Mouse (Mus musculus): ENCODE measurements at regions not wholly inside any gene's neighbourhood (a gene's known extent, or its start where the extent isn't known, plus 50 kb on each side); places are given as distances from the start of the nearest gene placed in this dataset.

DNA sequence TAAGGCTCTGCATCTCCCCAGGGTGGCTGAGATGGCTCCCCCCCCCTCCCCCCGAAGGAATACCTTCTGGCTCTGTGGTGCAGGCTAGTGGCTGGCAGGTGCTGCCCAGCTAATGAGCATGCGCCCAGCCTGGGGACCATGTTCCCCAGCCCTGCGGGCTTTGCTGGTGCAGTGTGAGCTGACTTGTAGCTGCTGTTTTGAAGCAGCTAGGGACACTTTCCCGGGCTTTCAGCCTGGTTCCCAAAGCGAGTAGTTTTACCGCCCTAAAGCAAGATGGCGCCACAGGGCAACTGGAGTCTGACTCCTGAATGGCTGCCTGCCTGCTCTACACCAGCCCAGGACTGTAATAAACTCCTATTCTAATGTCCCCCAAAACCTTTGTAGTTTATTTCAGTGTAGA, 71.6 kb upstream of the Fam13c start:
- H3K27me3 ChIP-seq (ENCODE audit: control insufficient read depth, insufficient read depth, low read length), result no peaks in the 10 kb centered on the region
- H3K4me1 ChIP-seq (ENCODE audit: control insufficient read depth, insufficient read depth, low read length), result no peaks in the 10 kb centered on the region
- TF ChIP-seq CTCF (IDR thresholded peaks at IDR 0.05; ENCODE audit: borderline replicate concordance, insufficient read depth, low read depth, low read length) (peak; percentile 84), POLR2A (IDR thresholded peaks at IDR 0.05; ENCODE audit: borderline replicate concordance, insufficient read depth, low read length) (no peak)
- peak; percentile 63 to 64 for DNase-seq
- H3K27ac ChIP-seq (ENCODE audit: insufficient read depth, low read length), result no peak overlapping the region
- H3K4me3 ChIP-seq (replicated peaks; ENCODE audit: insufficient read depth, low read depth, low read length), result no peak overlapping the region
- WGBS, result 12% methylated on average over 7 of the region's 7 CpGs

DNA sequence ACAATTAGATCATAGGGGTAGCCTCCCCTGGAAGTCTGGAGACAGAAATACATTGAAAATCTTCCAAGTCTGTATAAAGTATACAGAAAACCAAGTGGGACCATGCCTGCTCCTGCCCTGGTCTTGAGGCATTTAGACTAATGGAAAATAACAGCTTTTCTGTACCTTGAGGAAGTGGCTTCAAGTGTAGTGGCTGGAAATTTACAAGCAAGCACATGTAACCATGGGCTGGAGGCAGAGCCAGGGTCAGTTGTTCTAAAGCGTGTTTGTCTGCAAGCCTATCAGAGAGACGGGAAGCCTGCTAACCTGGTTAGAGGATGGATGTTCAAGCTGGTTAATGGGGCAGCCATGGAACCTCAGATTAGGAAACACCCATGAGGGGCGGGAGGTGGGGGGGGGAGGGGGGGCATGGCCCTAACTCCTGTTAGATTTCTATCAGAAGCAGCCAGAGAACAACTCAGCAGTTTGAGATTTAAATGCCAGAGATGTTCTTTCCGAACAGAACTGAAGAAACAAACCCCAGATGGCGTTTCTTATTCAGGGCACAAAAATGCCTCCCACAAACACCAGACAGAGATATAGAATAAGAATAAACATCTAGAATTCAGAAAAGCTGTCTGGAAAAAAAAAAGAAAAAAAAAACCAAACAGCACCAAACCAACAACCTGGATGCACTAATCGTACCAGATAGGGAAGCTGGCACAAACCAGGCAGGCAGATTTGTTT, 67.7 kb upstream of the Fam13c start:
- DNase-seq, result no peak
- Histone ChIP-seq H3K4me3 (replicated peaks; ENCODE audit: insufficient read depth, low read depth, low read length) (no peak overlapping the region), H3K27ac (ENCODE audit: insufficient read depth, low read length) (no peak overlapping the region), H3K27me3 (ENCODE audit: control insufficient read depth, insufficient read depth, low read length) (no peaks in the 10 kb centered on the region), H3K4me1 (ENCODE audit: control insufficient read depth, insufficient read depth, low read length) (no peaks in the 10 kb centered on the region)
- WGBS, result 74% methylated on average over 6 of the region's 6 CpGs
- TF ChIP-seq POLR2A (IDR thresholded peaks at IDR 0.05; ENCODE audit: borderline replicate concordance, insufficient read depth, low read length) (no peak), CTCF (IDR thresholded peaks at IDR 0.05; ENCODE audit: borderline replicate concordance, insufficient read depth, low read depth, low read length) (no peak)

DNA sequence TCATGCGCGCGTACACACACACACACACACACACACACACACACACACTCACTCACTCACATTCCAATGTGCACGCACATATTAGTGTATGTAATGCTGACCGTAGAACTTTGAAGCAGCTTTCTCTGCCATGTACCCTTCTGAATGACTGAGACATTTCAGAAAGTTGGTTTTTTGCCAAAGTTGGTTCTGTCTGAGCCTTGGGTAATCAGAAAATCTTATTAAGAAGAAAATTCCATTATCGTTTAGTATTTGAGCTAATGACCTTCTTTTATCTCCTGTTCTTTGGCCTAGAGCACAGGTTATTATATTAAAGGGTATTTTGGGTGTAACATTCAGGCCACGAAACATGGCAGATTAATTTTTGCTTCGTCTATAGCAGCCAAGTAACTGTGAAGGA, 67.1 kb upstream of the Fam13c start:
- no peaks in the 10 kb centered on the region for H3K4me1 ChIP-seq (ENCODE audit: control insufficient read depth, insufficient read depth, low read length)
- no peaks in the 10 kb centered on the region for H3K27me3 ChIP-seq (ENCODE audit: control insufficient read depth, insufficient read depth, low read length)
- H3K27ac ChIP-seq (ENCODE audit: insufficient read depth, low read length), result no peak overlapping the region
- TF ChIP-seq CTCF (IDR thresholded peaks at IDR 0.05; ENCODE audit: borderline replicate concordance, insufficient read depth, low read depth, low read length) (no peak), POLR2A (IDR thresholded peaks at IDR 0.05; ENCODE audit: borderline replicate concordance, insufficient read depth, low read length) (no peak)
- no peak overlapping the region for H3K4me3 ChIP-seq (replicated peaks; ENCODE audit: insufficient read depth, low read depth, low read length)
- 85% methylated on average over 8 of the region's 8 CpGs for whole genome bisulfite sequencing
- DNase-seq, result no peak

DNA sequence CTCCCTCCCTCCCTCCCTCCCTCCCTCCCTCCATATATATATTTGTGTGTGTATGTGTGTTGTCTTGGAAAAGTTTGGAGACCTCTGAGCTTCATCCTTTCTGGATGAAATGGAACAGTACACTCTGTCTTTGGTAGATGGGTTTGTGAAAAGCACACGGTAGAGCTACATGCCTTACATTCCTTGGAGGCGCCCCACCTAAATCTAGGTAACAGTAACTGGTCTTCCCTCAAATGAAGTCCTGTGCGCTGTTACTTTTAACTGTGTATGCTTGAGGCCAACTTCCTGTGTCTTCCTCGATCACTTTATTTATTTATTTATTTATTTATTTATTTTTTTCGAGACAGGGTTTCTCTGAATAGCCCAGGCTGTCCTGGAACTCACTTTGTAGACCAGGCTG, 66.4 kb upstream of the Fam13c start:
- WGBS, result 90% methylated on average over 5 of the region's 5 CpGs
- no peak for TF ChIP-seq POLR2A (IDR thresholded peaks at IDR 0.05; ENCODE audit: borderline replicate concordance, insufficient read depth, low read length)
- TF ChIP-seq CTCF (IDR thresholded peaks at IDR 0.05; ENCODE audit: borderline replicate concordance, insufficient read depth, low read depth, low read length), result no peak
- H3K27me3 ChIP-seq (ENCODE audit: control insufficient read depth, insufficient read depth, low read length), result no peaks in the 10 kb centered on the region
- no peaks in the 10 kb centered on the region for H3K4me1 ChIP-seq (ENCODE audit: control insufficient read depth, insufficient read depth, low read length)
- no peak overlapping the region for H3K27ac ChIP-seq (ENCODE audit: insufficient read depth, low read length)
- no peak for DNase-seq
- H3K4me3 ChIP-seq (replicated peaks; ENCODE audit: insufficient read depth, low read depth, low read length), result no peak overlapping the region

DNA sequence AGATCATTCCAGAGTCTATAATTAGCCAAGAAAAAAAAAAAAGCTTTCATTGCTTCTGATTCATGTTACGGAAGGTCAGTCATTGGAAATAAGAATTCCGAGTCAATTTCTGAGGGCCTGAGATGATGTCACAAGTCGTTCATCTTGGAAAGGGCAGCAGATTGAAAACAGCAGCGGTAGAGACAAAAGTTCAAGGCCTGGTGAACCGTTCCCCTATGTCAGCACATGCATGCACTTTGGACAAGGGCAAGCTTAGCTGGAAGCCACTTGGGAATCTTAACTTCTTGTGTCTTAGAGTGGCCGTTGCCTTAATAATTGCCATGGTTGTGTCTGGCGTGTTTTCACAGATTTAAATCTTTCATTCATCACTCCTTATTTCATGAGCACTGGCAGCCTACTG, 65.6 kb upstream of the Fam13c start:
- 80% methylated on average over 7 of the region's 7 CpGs for WGBS

DNA sequence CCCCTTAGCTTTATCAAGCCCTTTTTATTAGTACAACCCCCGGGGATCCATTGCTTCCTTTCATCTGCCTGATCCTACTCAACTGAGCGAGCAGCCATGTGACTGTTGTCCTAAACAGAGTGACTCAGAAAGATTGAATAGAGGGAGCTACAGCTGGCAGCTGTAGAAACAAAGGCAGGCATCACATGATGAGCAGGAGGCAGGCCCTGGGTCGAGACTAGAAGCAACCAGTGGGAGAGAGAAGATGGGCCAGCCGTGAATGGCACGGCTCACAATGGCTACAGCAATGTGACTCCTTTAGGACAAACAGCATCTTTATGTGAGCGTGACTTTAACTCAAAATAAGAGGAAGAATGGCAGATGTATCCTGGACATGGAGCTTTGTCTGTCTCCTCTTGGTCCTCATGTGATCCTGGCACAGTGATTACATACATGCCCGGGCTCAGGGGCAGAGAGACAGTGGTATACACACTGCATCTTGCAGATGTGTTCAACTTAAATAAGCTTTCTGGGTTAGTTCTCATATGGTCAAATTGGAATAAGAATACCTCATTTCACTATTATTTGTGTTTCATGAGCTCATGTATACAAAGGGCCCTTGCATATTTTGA, 60.1 kb upstream of the Fam13c start:
- whole genome bisulfite sequencing, result 26% methylated on average over 7 of the region's 7 CpGs
- no peaks in the 10 kb centered on the region for H3K27me3 ChIP-seq (ENCODE audit: control insufficient read depth, insufficient read depth, low read length)
- H3K4me3 ChIP-seq (replicated peaks; ENCODE audit: insufficient read depth, low read depth, low read length), result no peak overlapping the region
- DNase-seq, result peak in 1 of 2 experiments; percentile 11
- TF ChIP-seq POLR2A (IDR thresholded peaks at IDR 0.05; ENCODE audit: borderline replicate concordance, insufficient read depth, low read length), result no peak
- no peak for TF ChIP-seq CTCF (IDR thresholded peaks at IDR 0.05; ENCODE audit: borderline replicate concordance, insufficient read depth, low read depth, low read length)
- H3K4me1 ChIP-seq (ENCODE audit: control insufficient read depth, insufficient read depth, low read length), result no peaks in the 10 kb centered on the region
- peak overlapping the region; percentile 27; the same call in 1 of the 2 replicates for H3K27ac ChIP-seq (ENCODE audit: insufficient read depth, low read length)

More for the DNA sequence above, 65.6 kb upstream of the Fam13c start:
- Histone ChIP-seq H3K4me3 (replicated peaks; ENCODE audit: insufficient read depth, low read depth, low read length) (no peak overlapping the region), H3K27ac (ENCODE audit: insufficient read depth, low read length) (no peak overlapping the region), H3K27me3 (ENCODE audit: control insufficient read depth, insufficient read depth, low read length) (no peaks in the 10 kb centered on the region), H3K4me1 (ENCODE audit: control insufficient read depth, insufficient read depth, low read length) (no peaks in the 10 kb centered on the region)
- TF ChIP-seq POLR2A (IDR thresholded peaks at IDR 0.05; ENCODE audit: borderline replicate concordance, insufficient read depth, low read length) (no peak), CTCF (IDR thresholded peaks at IDR 0.05; ENCODE audit: borderline replicate concordance, insufficient read depth, low read depth, low read length) (no peak)
- DNase-seq, result no peak

DNA sequence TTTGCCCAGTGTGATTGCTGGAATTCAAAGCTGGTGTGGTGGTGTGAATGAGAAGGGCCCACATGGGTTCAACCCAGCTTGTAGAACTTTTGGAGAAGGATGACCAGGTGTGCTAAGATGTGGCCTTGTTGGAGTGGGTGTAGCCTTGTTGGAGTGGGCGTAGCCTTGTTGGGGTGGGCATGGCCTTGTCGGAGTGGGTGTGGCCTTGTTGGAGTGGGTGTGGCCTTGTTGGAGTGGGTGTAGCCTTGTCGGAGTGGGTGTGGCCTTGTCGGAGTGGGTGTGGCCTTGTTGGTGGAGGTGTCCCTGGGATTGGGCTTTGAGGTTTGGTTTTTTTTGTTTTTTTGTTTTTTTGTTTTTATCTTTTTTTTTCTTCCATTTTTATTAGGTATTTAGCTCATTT, 55.6 kb upstream of the Fam13c start:
- H3K4me1 ChIP-seq (ENCODE audit: control insufficient read depth, insufficient read depth, low read length), result no peaks in the 10 kb centered on the region
- H3K4me3 ChIP-seq (replicated peaks; ENCODE audit: insufficient read depth, low read depth, low read length), result no peak overlapping the region
- no peaks in the 10 kb centered on the region for H3K27me3 ChIP-seq (ENCODE audit: control insufficient read depth, insufficient read depth, low read length)
- 90% methylated on average over 4 of the region's 4 CpGs for whole genome bisulfite sequencing
- H3K27ac ChIP-seq (ENCODE audit: insufficient read depth, low read length), result no peak overlapping the region
- DNase-seq, result no peak
- TF ChIP-seq POLR2A (IDR thresholded peaks at IDR 0.05; ENCODE audit: borderline replicate concordance, insufficient read depth, low read length) (no peak), CTCF (IDR thresholded peaks at IDR 0.05; ENCODE audit: borderline replicate concordance, insufficient read depth, low read depth, low read length) (no peak)

DNA sequence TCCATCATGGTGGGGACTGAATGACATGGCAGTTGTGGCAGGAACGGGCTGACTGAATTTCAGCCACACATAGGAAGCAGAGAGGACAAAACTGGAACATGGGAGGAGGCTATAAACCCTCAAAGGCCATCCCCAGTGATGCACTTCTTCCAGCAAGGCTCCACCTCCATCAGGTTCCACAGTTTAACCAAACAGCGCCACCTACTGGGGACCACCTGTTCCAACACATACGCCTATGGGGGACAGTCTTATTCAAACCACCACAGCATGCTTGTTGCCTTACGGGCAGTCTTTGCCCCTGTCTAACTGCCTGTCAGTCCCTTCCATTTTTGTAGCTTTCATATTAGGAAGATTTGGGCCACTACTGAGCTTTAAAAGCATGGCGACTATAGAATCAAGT, 52.6 kb upstream of the Fam13c start:
- H3K27ac ChIP-seq (ENCODE audit: insufficient read depth, low read length), result no peak overlapping the region
- no peak for DNase-seq
- no peak for TF ChIP-seq POLR2A (IDR thresholded peaks at IDR 0.05; ENCODE audit: borderline replicate concordance, insufficient read depth, low read length)
- no peak for TF ChIP-seq CTCF (IDR thresholded peaks at IDR 0.05; ENCODE audit: borderline replicate concordance, insufficient read depth, low read depth, low read length)

More for the DNA sequence above, 52.6 kb upstream of the Fam13c start:
- H3K4me3 ChIP-seq (replicated peaks; ENCODE audit: insufficient read depth, low read depth, low read length), result no peak overlapping the region
- no peaks in the 10 kb centered on the region for H3K27me3 ChIP-seq (ENCODE audit: control insufficient read depth, insufficient read depth, low read length)
- 93% methylated on average over 5 of the region's 5 CpGs for WGBS
- no peaks in the 10 kb centered on the region for H3K4me1 ChIP-seq (ENCODE audit: control insufficient read depth, insufficient read depth, low read length)

All from cerebellum, adult 2 months (tissue).